Mouse (Mus musculus) midbrain, postnatal 0 days (tissue): ENCODE data around the gene Hivep3. TPM values are rescaled to one million over a fixed set of nuclear protein-coding genes. Genes with fewer than 3 reads are reported as not detected.

ENCODE experiments used
- ATAC-seq: fragments of 200-750 bp; cut with Nextera tagmentation; 2 replicates; pipeline ENCODE4 v1.8.0; 2017; ENCODE audit warnings: moderate number of reproducible peaks, mild to moderate bottlenecking, moderate TSS enrichment, moderate library complexity; ENCODE audit not compliant: low FRiP score
- DNase-seq: peaks from one replicate; pipeline ENCODE4 v3.0.0-alpha.2; 2015; ENCODE audit warnings: low spot score
- H3K27ac ChIP-seq: fragments of 300-500 bp; sonication (generic); 2 replicates; pipeline ENCODE4 v1.5.1; 2014; ENCODE audit warnings: low read depth, mild to moderate bottlenecking, low read length, mixed read lengths
- H3K27me3 ChIP-seq: fragments of 300-500 bp; sonication (generic); 2 replicates; pipeline ENCODE4 v1.6.1; 2014; ENCODE audit warnings: low read length, control low read depth, mixed read lengths; ENCODE audit not compliant: insufficient read depth
- H3K36me3 ChIP-seq: fragments of 300-500 bp; sonication (generic); 2 replicates; pipeline ENCODE4 v1.6.1; 2014; ENCODE audit warnings: low read length, control low read depth, mixed read lengths; ENCODE audit not compliant: insufficient read depth
- H3K4me1 ChIP-seq: fragments of 300-500 bp; sonication (generic); 2 replicates; pipeline ENCODE4 v1.6.1; 2014; ENCODE audit warnings: mild to moderate bottlenecking, control low read depth, antibody characterized with exemption, low read length, mixed read lengths; ENCODE audit not compliant: insufficient read depth
- H3K4me2 ChIP-seq: fragments of 300-500 bp; sonication (generic); 2 replicates; pipeline ENCODE4 v1.6.1; 2014; ENCODE audit warnings: low read depth, mild to moderate bottlenecking, low read length, mixed read lengths; ENCODE audit not compliant: poor library complexity, severe bottlenecking
- H3K4me3 ChIP-seq: fragments of 300-500 bp; sonication (generic); 2 replicates; pipeline ENCODE4 v1.5.1; 2014; ENCODE audit warnings: low read depth, mild to moderate bottlenecking, low read length, moderate library complexity
- H3K9ac ChIP-seq: fragments of 300-500 bp; sonication (generic); replicated peaks from 2 replicates; pipeline ENCODE4 v1.6.1; 2014; ENCODE audit warnings: mild to moderate bottlenecking, low read length, moderate library complexity, mixed read lengths; ENCODE audit not compliant: poor library complexity, severe bottlenecking
- H3K9me3 ChIP-seq: fragments of 300-500 bp; sonication (generic); 2 replicates; pipeline ENCODE4 v1.6.1; 2016; ENCODE audit warnings: low read length, control low read depth
- CTCF ChIP-seq: IDR thresholded peaks from 2 replicates; pipeline ENCODE4 v1.5.1; 2016; ENCODE audit warnings: antibody characterized with exemption, mild to moderate bottlenecking
- WGBS: fragments of 180-500 bp; shearing (Covaris S2); extraction: QIAGEN DNeasy Blood & Tissue Kit; methylation state at CpG from one replicate; pipeline ENCODE4 v1.1.7; 2014; 5-methylcytosine and 5-hydroxymethylcytosine counted together
- polyA plus RNA-seq: library from polyadenylated mRNA; unstranded; fragments of >200 nt; fragmentation: Nextera tagmentation; extraction: Ambion mirVana; gene quantifications from 2 replicates; pipeline ENCODE4 v1.2.1, GENCODE M21; 2015
- total RNA-seq: library from RNA; depleted of rRNA; stranded (reverse); fragments of >200 nt; gene quantifications from 2 replicates; pipeline ENCODE4 v1.2.3, GENCODE M21; 2014

Gene Hivep3
- total and polyA plus RNA-seq, 2 experiments from 2014 or later, result 16.5 to 18.3 TPM

GRCm38 (mm10) chr4:119948922-119949614 lies 215.5 kb downstream of the Hivep3 start:
- H3K4me2 ChIP-seq, result no peak overlapping the region
- no peaks in the 10 kb centered on the region for H3K36me3 ChIP-seq
- no peaks in the 10 kb centered on the region for H3K27me3 ChIP-seq
- H3K9me3 ChIP-seq, result no peaks in the 10 kb centered on the region
- ATAC-seq, result no peak
- TF ChIP-seq CTCF, result no peak
- H3K9ac ChIP-seq, result no peak overlapping the region
- H3K4me1 ChIP-seq, result peaks cover 6% of the 10 kb centered on the region; the same call in 1 of the 2 replicates
- DNase-seq, result no peak
- H3K27ac ChIP-seq, result no peak overlapping the region
- 70% methylated on average over 12 of the region's 12 CpGs for WGBS
- no peak overlapping the region for H3K4me3 ChIP-seq

GRCm38 (mm10) chr4:119950181-119950580 lies 216.6 kb downstream of the Hivep3 start:
- no peak for DNase-seq
- no peak for ATAC-seq
- 82% methylated on average over 5 of the region's 5 CpGs for WGBS

DNA sequence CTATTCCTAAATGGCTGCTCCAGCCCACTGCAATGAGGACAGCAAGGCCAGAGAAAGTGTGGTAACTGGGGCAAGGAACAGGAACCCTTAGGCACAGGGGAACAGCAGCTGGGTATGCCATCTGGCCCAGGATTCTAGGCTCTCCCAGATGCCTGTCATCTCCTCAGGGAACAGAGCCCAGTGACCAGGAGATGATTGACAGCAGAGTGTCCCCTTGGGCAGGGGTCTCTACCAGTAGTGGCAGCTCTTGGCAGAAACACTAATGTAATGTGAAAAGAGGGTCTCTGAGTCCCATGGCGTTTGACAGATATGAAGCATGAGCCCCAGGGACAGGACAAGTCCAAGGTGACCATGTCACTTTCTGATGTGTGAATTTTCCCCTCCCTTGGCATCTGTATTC lies 217.5 kb downstream of the Hivep3 start:
- no peak overlapping the region for H3K9ac ChIP-seq
- H3K27me3 ChIP-seq, result no peaks in the 10 kb centered on the region
- DNase-seq, result no peak
- H3K36me3 ChIP-seq, result no peaks in the 10 kb centered on the region
- 62% methylated on average over 1 of the region's 1 CpGs for WGBS
- peaks cover 6% of the 10 kb centered on the region; the same call in 1 of the 2 replicates for H3K4me1 ChIP-seq
- no peaks in the 10 kb centered on the region for H3K9me3 ChIP-seq
- ATAC-seq, result no peak
- TF ChIP-seq CTCF, result no peak
- no peak overlapping the region for H3K4me3 ChIP-seq
- no peak overlapping the region for H3K27ac ChIP-seq
- no peak overlapping the region for H3K4me2 ChIP-seq

More at GRCm38 (mm10) chr4:119950181-119950580, 216.6 kb downstream of the Hivep3 start:
- H3K4me1 ChIP-seq, result peaks cover 6% of the 10 kb centered on the region; the same call in 1 of the 2 replicates
- H3K27me3 ChIP-seq, result no peaks in the 10 kb centered on the region
- H3K36me3 ChIP-seq, result no peaks in the 10 kb centered on the region
- H3K4me2 ChIP-seq, result no peak overlapping the region
- no peak overlapping the region for H3K4me3 ChIP-seq
- no peak overlapping the region for H3K9ac ChIP-seq
- no peaks in the 10 kb centered on the region for H3K9me3 ChIP-seq
- no peak overlapping the region for H3K27ac ChIP-seq
- TF ChIP-seq CTCF, result no peak

DNA sequence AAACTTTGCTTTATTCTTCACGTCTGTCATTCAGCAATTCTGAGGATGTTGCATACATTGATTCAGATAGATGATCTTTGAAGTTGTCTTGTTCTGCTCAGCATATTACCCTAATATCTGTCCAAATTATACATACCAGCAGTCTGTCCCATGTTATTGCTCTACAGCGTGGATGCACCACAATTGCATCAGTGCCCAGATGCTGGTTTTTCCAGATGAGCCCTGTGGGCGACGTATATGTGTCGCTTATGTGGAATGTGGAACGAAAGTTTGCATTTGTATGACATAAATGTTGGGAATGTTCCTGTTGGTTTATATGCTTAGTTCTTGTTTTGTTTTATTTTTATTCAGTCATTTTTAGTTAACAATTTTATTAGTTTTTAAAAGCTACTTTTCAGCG lies 221.4 kb downstream of the Hivep3 start:
- Histone ChIP-seq H3K4me1 (no peaks in the 10 kb centered on the region), H3K4me2 (no peak overlapping the region), H3K27ac (no peak overlapping the region), H3K4me3 (no peak overlapping the region), H3K36me3 (0 out of 2 replicates have a peak, but pooled peaks cover 2% of the 10 kb centered on the region), H3K9ac (no peak overlapping the region), H3K9me3 (no peaks in the 10 kb centered on the region), H3K27me3 (no peaks in the 10 kb centered on the region)
- 85% methylated on average over 7 of the region's 7 CpGs for WGBS
- DNase-seq (no peak), ATAC-seq (no peak)
- TF ChIP-seq CTCF, result no peak

DNA sequence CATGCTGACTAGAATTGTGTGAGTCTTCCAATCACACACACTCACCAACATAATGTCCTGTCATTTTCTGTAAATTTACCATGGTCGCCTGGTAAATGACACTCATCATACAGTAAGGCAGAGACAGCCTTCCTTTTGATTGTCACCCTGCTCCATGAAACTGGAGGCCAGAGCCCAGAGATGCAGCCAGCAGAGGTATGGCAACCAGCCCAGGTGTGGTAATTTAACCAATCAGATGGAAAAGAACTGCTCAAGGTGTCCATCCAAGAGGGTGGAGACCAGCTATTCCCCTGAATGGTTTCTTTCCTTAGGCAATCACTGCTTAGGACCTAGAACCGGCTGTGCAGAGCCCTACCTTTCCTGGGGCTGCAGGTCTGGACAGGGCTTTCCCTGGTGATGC lies 224.4 kb downstream of the Hivep3 start:
- DNase-seq (no peak), ATAC-seq (no peak)
- no peak overlapping the region for H3K9ac ChIP-seq

GRCm38 (mm10) chr4:119959293-119959692 lies 225.7 kb downstream of the Hivep3 start:
- ATAC-seq (no peak), DNase-seq (no peak)
- Histone ChIP-seq H3K4me3 (no peak overlapping the region), H3K4me2 (no peak overlapping the region), H3K9me3 (no peaks in the 10 kb centered on the region), H3K27me3 (no peaks in the 10 kb centered on the region), H3K4me1 (no peaks in the 10 kb centered on the region), H3K27ac (no peak overlapping the region), H3K36me3 (0 out of 2 replicates have a peak, but pooled peaks cover 2% of the 10 kb centered on the region), H3K9ac (no peak overlapping the region)
- TF ChIP-seq CTCF, result no peak
- WGBS, result 87% methylated on average over 7 of the region's 7 CpGs

More for the DNA sequence above, 224.4 kb downstream of the Hivep3 start:
- Histone ChIP-seq H3K4me1 (no peaks in the 10 kb centered on the region), H3K27ac (no peak overlapping the region), H3K4me2 (no peak overlapping the region), H3K36me3 (0 out of 2 replicates have a peak, but pooled peaks cover 2% of the 10 kb centered on the region), H3K9me3 (no peaks in the 10 kb centered on the region), H3K4me3 (no peak overlapping the region), H3K27me3 (no peaks in the 10 kb centered on the region)
- no peak for TF ChIP-seq CTCF
- 94% methylated on average over 2 of the region's 2 CpGs for WGBS
